Mouse (Mus musculus) midbrain, embryonic 15.5 days (tissue): Measurements from ENCODE around the gene Aph1a. TPM values are rescaled to one million over a fixed set of nuclear protein-coding genes. Genes with fewer than 3 reads are reported as not detected.

Source experiments
- ATAC-seq: fragments of 200-750 bp; cut with Nextera tagmentation; replicated peaks from 2 replicates; pipeline ENCODE4 v1.8.0; 2017; ENCODE audit warnings: moderate TSS enrichment
- H3K27ac ChIP-seq: fragments of 300-500 bp; sonication (generic); 2 replicates; pipeline ENCODE4 v1.5.1; 2015; ENCODE audit warnings: mild to moderate bottlenecking, inconsistent platforms
- H3K27me3 ChIP-seq: fragments of 300-500 bp; sonication (generic); replicated peaks from 2 replicates; pipeline ENCODE4 v1.6.1; 2015; ENCODE audit warnings: inconsistent platforms
- H3K36me3 ChIP-seq: fragments of 300-500 bp; sonication (generic); replicated peaks from 2 replicates; pipeline ENCODE4 v1.6.1; 2015; ENCODE audit warnings: inconsistent platforms
- H3K4me1 ChIP-seq: fragments of 300-500 bp; sonication (generic); 2 replicates; pipeline ENCODE4 v1.6.1; 2015; ENCODE audit warnings: inconsistent platforms
- H3K4me2 ChIP-seq: fragments of 300-500 bp; sonication (generic); 2 replicates; pipeline ENCODE4 v1.6.1; 2015; ENCODE audit warnings: inconsistent platforms, mild to moderate bottlenecking, moderate library complexity
- H3K4me3 ChIP-seq: fragments of 300-500 bp; sonication (generic); 2 replicates; pipeline ENCODE4 v1.5.1; 2015; ENCODE audit warnings: mild to moderate bottlenecking, inconsistent platforms
- H3K9ac ChIP-seq: fragments of 300-500 bp; sonication (generic); 2 replicates; pipeline ENCODE4 v1.6.1; 2015; ENCODE audit warnings: mild to moderate bottlenecking, inconsistent platforms
- H3K9me3 ChIP-seq: fragments of 300-500 bp; sonication (generic); 2 replicates; pipeline ENCODE4 v1.6.1; 2016; ENCODE audit warnings: inconsistent platforms
- WGBS: fragments of 180-500 bp; shearing (Covaris S2); methylation state at CpG from one replicate; pipeline ENCODE4 v1.1.7; 2015; ENCODE audit warnings: mixed read lengths; 5-methylcytosine and 5-hydroxymethylcytosine counted together
- polyA plus RNA-seq: library from polyadenylated mRNA; unstranded; fragments of >200 nt; fragmentation: Nextera tagmentation; extraction: Ambion mirVana; gene quantifications from 2 replicates; pipeline ENCODE4 v1.2.1, GENCODE M21; 2015

Gene Aph1a
- polyA plus RNA-seq, 1 experiment from 2014 or later: 36.1 TPM

DNA sequence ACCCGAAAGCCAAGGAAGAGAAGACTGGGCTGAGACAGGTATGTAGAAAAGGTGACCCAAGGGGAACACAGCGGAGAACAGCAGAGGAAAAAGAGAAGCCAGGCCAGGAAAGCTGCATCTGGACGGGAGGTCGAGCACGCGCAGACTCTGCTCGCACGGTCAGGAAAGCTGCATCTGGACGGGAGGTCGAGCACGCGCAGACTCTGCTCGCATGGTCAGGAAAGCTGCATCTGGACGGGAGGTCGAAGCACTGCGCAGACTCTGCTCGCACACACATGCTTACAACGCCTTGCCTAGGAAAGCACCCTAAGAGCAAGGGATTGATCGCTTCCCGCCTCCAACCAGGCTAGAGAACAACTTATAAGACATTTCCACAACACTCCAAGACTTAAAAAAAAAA is 28.2 kb upstream of the Aph1a start:
- no peak overlapping the region for H3K4me2 ChIP-seq
- WGBS: 96% methylated on average over 20 of the region's 20 CpGs

GRCm38 (mm10) chr3:95866071-95866470 is 27.7 kb upstream of the Aph1a start:
- 87% methylated on average over 5 of the region's 5 CpGs for WGBS
- Histone ChIP-seq H3K4me1 (peaks cover 9% of the 10 kb centered on the region), H3K9me3 (no peaks in the 10 kb centered on the region), H3K27ac (no peak overlapping the region), H3K27me3 (no peaks in the 10 kb centered on the region), H3K4me2 (no peak overlapping the region), H3K9ac (no peak overlapping the region), H3K36me3 (peaks cover 19% of the 10 kb centered on the region; the same call in 1 of the 2 replicates), H3K4me3 (no peak overlapping the region)
- ATAC-seq: no peak

More for the DNA sequence above, 28.2 kb upstream of the Aph1a start:
- H3K4me3 ChIP-seq: no peak overlapping the region
- H3K4me1 ChIP-seq: peaks cover 5% of the 10 kb centered on the region
- H3K9ac ChIP-seq: no peak overlapping the region
- ATAC-seq: no peak
- H3K27ac ChIP-seq: no peak overlapping the region
- no peaks in the 10 kb centered on the region for H3K27me3 ChIP-seq
- H3K36me3 ChIP-seq: peaks cover 19% of the 10 kb centered on the region; the same call in 1 of the 2 replicates
- H3K9me3 ChIP-seq: no peaks in the 10 kb centered on the region

GRCm38 (mm10) chr3:95867408-95867807 is 26.4 kb upstream of the Aph1a start:
- Histone ChIP-seq H3K9me3 (no peaks in the 10 kb centered on the region), H3K4me2 (no peak overlapping the region), H3K27ac (no peak overlapping the region), H3K4me1 (peaks cover 15% of the 10 kb centered on the region), H3K9ac (no peak overlapping the region), H3K4me3 (no peak overlapping the region), H3K36me3 (peaks cover 19% of the 10 kb centered on the region; the same call in 1 of the 2 replicates), H3K27me3 (no peaks in the 10 kb centered on the region)
- 93% methylated on average over 2 of the region's 2 CpGs for WGBS
- ATAC-seq: no peak

GRCm38 (mm10) chr3:95870976-95871375 is 22.8 kb upstream of the Aph1a start:
- ATAC-seq: peak; percentile 10; the same call in 1 of the 2 replicates
- 6% methylated on average over 15 of the region's 15 CpGs for WGBS
- peak overlapping the region; percentile 73 for H3K4me3 ChIP-seq
- no peaks in the 10 kb centered on the region for H3K9me3 ChIP-seq
- peak overlapping the region; percentile 62 for H3K9ac ChIP-seq
- H3K4me2 ChIP-seq: peak overlapping the region; percentile 83
- H3K27ac ChIP-seq: peak overlapping the region; percentile 84
- H3K27me3 ChIP-seq: no peaks in the 10 kb centered on the region
- H3K4me1 ChIP-seq: peaks cover 20% of the 10 kb centered on the region
- H3K36me3 ChIP-seq: 0 out of 2 replicates have a peak, but pooled peaks cover 8% of the 10 kb centered on the region

- peaks cover 20% of the 10 kb centered on the region for H3K4me1 ChIP-seq
- under 1% methylated on average over 33 of the region's 33 CpGs for WGBS
- peak within 1 kb of the TSS; percentile 83 for H3K4me2 ChIP-seq
- H3K4me3 ChIP-seq: peak within 1 kb of the TSS; percentile 73
- H3K36me3 ChIP-seq: 0 out of 2 replicates have a peak, but pooled peaks cover 8% of the 10 kb centered on the region
- no peaks in the 10 kb centered on the region for H3K9me3 ChIP-seq
- H3K27ac ChIP-seq: peak within 1 kb of the TSS; percentile 84
- peak within 1 kb of the TSS; percentile 62 for H3K9ac ChIP-seq
- H3K27me3 ChIP-seq: no peaks in the 10 kb centered on the region
- peak; percentile 95 for ATAC-seq
Observed at GRCm38 (mm10) chr3:95871392-95871867, 22.3 kb upstream of the Aph1a start, which contains the start of gene Mrps21. TSS of gene Mrps21 (minus strand) at chr3:95871519.

DNA sequence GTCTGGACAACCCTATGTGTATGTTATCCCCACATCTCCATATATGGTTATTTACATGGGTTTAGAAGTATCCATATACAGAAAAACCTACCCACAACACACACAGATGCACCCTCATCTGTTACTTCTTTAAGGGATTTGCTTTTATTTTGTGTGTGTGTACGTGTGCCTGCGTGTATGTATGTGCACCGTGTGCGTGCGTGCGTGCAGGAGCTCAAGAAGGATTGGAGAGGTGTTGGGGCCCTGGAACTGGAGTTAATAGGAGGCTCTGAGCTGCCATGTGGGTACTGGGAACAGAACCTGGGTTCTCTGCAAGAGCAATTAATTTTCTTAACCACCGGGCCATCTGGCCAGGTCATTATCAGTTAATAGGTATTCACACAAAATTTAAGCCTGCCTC is 21.7 kb upstream of the Aph1a start:
- no peaks in the 10 kb centered on the region for H3K27me3 ChIP-seq

DNA sequence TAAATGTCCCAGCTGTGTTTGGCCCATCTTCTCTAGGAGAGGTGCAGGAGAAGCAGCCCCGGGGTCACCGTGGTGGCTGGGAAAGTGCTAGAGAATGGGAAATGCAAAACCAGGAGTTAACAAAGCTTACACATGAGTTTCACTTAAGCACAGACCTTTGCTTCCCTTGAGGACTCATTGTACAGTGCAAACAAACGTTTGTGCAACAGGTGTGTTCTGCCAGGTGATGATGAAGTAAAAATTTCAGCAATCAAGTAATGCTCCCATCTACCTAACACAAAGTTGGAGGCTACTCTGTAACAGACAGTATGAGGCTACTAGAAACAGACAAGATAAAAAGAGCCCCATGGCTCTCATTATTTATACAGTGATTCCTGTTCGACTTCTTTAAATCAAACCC is 14.7 kb upstream of the Aph1a start:
- no peak overlapping the region for H3K4me3 ChIP-seq
- 0 out of 2 replicates have a peak, but pooled peaks cover 6% of the 10 kb centered on the region for H3K27me3 ChIP-seq
- H3K36me3 ChIP-seq: no peaks in the 10 kb centered on the region
- no peak overlapping the region for H3K9ac ChIP-seq
- H3K4me2 ChIP-seq: no peak overlapping the region
- ATAC-seq: no peak
- H3K4me1 ChIP-seq: peaks cover 16% of the 10 kb centered on the region
- no peaks in the 10 kb centered on the region for H3K9me3 ChIP-seq
- 90% methylated on average over 4 of the region's 4 CpGs for WGBS
- no peak overlapping the region for H3K27ac ChIP-seq

More for the DNA sequence above, 21.7 kb upstream of the Aph1a start:
- Histone ChIP-seq H3K4me3 (peak overlapping the region; percentile 73), H3K27ac (no peak overlapping the region), H3K4me1 (peaks cover 20% of the 10 kb centered on the region), H3K4me2 (peak overlapping the region; percentile 83), H3K9me3 (no peaks in the 10 kb centered on the region), H3K9ac (peak overlapping the region; percentile 62; the same call in 1 of the 2 replicates), H3K36me3 (0 out of 2 replicates have a peak, but pooled peaks cover 5% of the 10 kb centered on the region)
- WGBS: 76% methylated on average over 7 of the region's 7 CpGs
- ATAC-seq: no peak

GRCm38 (mm10) chr3:95881979-95882815 is 11.6 kb upstream of the Aph1a start, which contains the start of gene Ciart:
TSS of gene Ciart (minus strand) at chr3:95882251.
- WGBS: under 1% methylated on average over 60 of the region's 66 CpGs
- Histone ChIP-seq H3K4me1 (peaks cover 16% of the 10 kb centered on the region), H3K36me3 (no peaks in the 10 kb centered on the region), H3K4me2 (peak within 1 kb of the TSS; percentile 99), H3K27me3 (0 out of 2 replicates have a peak, but pooled peaks cover 6% of the 10 kb centered on the region), H3K27ac (no peak within 1 kb of the TSS), H3K9me3 (no peaks in the 10 kb centered on the region), H3K4me3 (peak within 1 kb of the TSS; percentile 51), H3K9ac (peak within 1 kb of the TSS; percentile 53)
- ATAC-seq: peak; percentile 100

- H3K9ac ChIP-seq: peak overlapping the region; percentile 19; the same call in 1 of the 2 replicates
- no peak for ATAC-seq
- peak overlapping the region; percentile 51 for H3K4me3 ChIP-seq
- 2% methylated on average over 24 of the region's 24 CpGs for WGBS
- no peaks in the 10 kb centered on the region for H3K9me3 ChIP-seq
- H3K4me1 ChIP-seq: peaks cover 16% of the 10 kb centered on the region
- peak overlapping the region; percentile 99 for H3K4me2 ChIP-seq
- 0 out of 2 replicates have a peak, but pooled peaks cover 6% of the 10 kb centered on the region for H3K27me3 ChIP-seq
- no peak overlapping the region for H3K27ac ChIP-seq
- no peaks in the 10 kb centered on the region for H3K36me3 ChIP-seq
Observed at GRCm38 (mm10) chr3:95882816-95883425, 10.8 kb upstream of the Aph1a start.

GRCm38 (mm10) chr3:95884400-95884799 is 9.4 kb upstream of the Aph1a start:
- Histone ChIP-seq H3K4me3 (no peak overlapping the region), H3K4me2 (no peak overlapping the region), H3K9ac (no peak overlapping the region), H3K4me1 (peaks cover 16% of the 10 kb centered on the region), H3K27me3 (0 out of 2 replicates have a peak, but pooled peaks cover 6% of the 10 kb centered on the region), H3K36me3 (no peaks in the 10 kb centered on the region), H3K27ac (no peak overlapping the region), H3K9me3 (no peaks in the 10 kb centered on the region)
- no peak for ATAC-seq
- WGBS: 85% methylated on average over 5 of the region's 5 CpGs

- no peak for ATAC-seq
- no peak overlapping the region for H3K4me2 ChIP-seq
- H3K36me3 ChIP-seq: no peaks in the 10 kb centered on the region
- 80% methylated on average over 4 of the region's 4 CpGs for WGBS
- peaks cover 5% of the 10 kb centered on the region for H3K4me1 ChIP-seq
- no peak overlapping the region for H3K9ac ChIP-seq
- H3K27me3 ChIP-seq: no peaks in the 10 kb centered on the region
- H3K9me3 ChIP-seq: no peaks in the 10 kb centered on the region
- no peak overlapping the region for H3K4me3 ChIP-seq
- no peak overlapping the region for H3K27ac ChIP-seq
Observed at GRCm38 (mm10) chr3:95887596-95887995, 6.2 kb upstream of the Aph1a start.

GRCm38 (mm10) chr3:95889664-95890063 is 4.1 kb upstream of the Aph1a start:
- Histone ChIP-seq H3K4me2 (no peak overlapping the region), H3K9ac (no peak overlapping the region), H3K4me3 (no peak overlapping the region), H3K4me1 (peaks cover 8% of the 10 kb centered on the region), H3K27ac (no peak overlapping the region), H3K36me3 (no peaks in the 10 kb centered on the region), H3K9me3 (no peaks in the 10 kb centered on the region), H3K27me3 (no peaks in the 10 kb centered on the region)
- 84% methylated on average over 3 of the region's 3 CpGs for WGBS
- no peak for ATAC-seq
